Mouse (Mus musculus) kidney, adult 2 months (tissue): ENCODE results near the gene Rreb1.

Experiments
- CTCF ChIP-seq: fragments of 200-500 bp; conservative IDR thresholded peaks from 2 replicates; pipeline ENCODE4 v1.5.1; 2011; ENCODE audit warnings: low read depth, mild to moderate bottlenecking, control low read depth, low read length, moderate library complexity, mixed read lengths; ENCODE audit not compliant: insufficient read depth, insufficient read length
- POLR2A ChIP-seq: fragments of 200-500 bp; IDR thresholded peaks from one replicate; pipeline ENCODE4 v1.6.1; 2011; ENCODE audit warnings: low read depth, low read length, control low read depth

GRCm38 (mm10) chr13:37876836-37877235 lies 98.6 kb downstream of the Rreb1 start:
- no peak for TF ChIP-seq CTCF
- TF ChIP-seq POLR2A = no peak
